Mouse (Mus musculus): ENCODE measurements around the gene Pxylp1. TPM values are rescaled to one million over a fixed set of nuclear protein-coding genes. Genes with fewer than 3 reads are reported as not detected.

Gene Pxylp1
- polyA plus RNA-seq, 1 experiment, result 40.1 TPM

GRCm38 (mm10) chr9:96889345-96890021 lies 3.0 kb downstream of the Pxylp1 start:
- DNase-seq (ENCODE audit: low read depth), result peak; percentile 92
- TF ChIP-seq POLR2A (IDR thresholded peaks at IDR 0.05; ENCODE audit: borderline replicate concordance, extremely low read depth, insufficient read depth, insufficient read length, poor library complexity, severe bottlenecking), result peak; percentile 82; the same call in 1 of the 2 replicates
- peak; percentile 82 for TF ChIP-seq CTCF (IDR thresholded peaks at IDR 0.05; ENCODE audit: borderline replicate concordance, extremely low read depth, insufficient read depth, insufficient read length)

GRCm38 (mm10) chr9:96888742-96889344 lies 3.6 kb downstream of the Pxylp1 start:
- TF ChIP-seq POLR2A (IDR thresholded peaks at IDR 0.05; ENCODE audit: borderline replicate concordance, extremely low read depth, insufficient read depth, insufficient read length, poor library complexity, severe bottlenecking), result no peak
- no peak for TF ChIP-seq CTCF (IDR thresholded peaks at IDR 0.05; ENCODE audit: borderline replicate concordance, extremely low read depth, insufficient read depth, insufficient read length)
- peak; percentile 61 for DNase-seq (ENCODE audit: low read depth)

- DNase-seq (ENCODE audit: low read depth), result peak; percentile 82
- no peak for TF ChIP-seq CTCF (IDR thresholded peaks at IDR 0.05; ENCODE audit: borderline replicate concordance, extremely low read depth, insufficient read depth, insufficient read length)
Observed at GRCm38 (mm10) chr9:96887954-96888353, 4.5 kb downstream of the Pxylp1 start.

GRCm38 (mm10) chr9:96887492-96887891 lies 5.0 kb downstream of the Pxylp1 start:
- DNase-seq (ENCODE audit: low read depth), result no peak
- TF ChIP-seq POLR2A (IDR thresholded peaks at IDR 0.05; ENCODE audit: borderline replicate concordance, extremely low read depth, insufficient read depth, insufficient read length, poor library complexity, severe bottlenecking) (no peak), CTCF (IDR thresholded peaks at IDR 0.05; ENCODE audit: borderline replicate concordance, extremely low read depth, insufficient read depth, insufficient read length) (no peak)

- no peak for DNase-seq (ENCODE audit: low read depth)
- no peak for TF ChIP-seq POLR2A (IDR thresholded peaks at IDR 0.05; ENCODE audit: borderline replicate concordance, extremely low read depth, insufficient read depth, insufficient read length, poor library complexity, severe bottlenecking)
- TF ChIP-seq CTCF (IDR thresholded peaks at IDR 0.05; ENCODE audit: borderline replicate concordance, extremely low read depth, insufficient read depth, insufficient read length), result peak; percentile 53
Observed at GRCm38 (mm10) chr9:96885781-96886180, 6.7 kb downstream of the Pxylp1 start.

- peak; percentile 88 for DNase-seq (ENCODE audit: low read depth)
Observed at GRCm38 (mm10) chr9:96882496-96883265, 9.8 kb downstream of the Pxylp1 start.

GRCm38 (mm10) chr9:96881901-96882300 lies 10.6 kb downstream of the Pxylp1 start:
- no peak for DNase-seq (ENCODE audit: low read depth)
- TF ChIP-seq POLR2A (IDR thresholded peaks at IDR 0.05; ENCODE audit: borderline replicate concordance, extremely low read depth, insufficient read depth, insufficient read length, poor library complexity, severe bottlenecking) (no peak), CTCF (IDR thresholded peaks at IDR 0.05; ENCODE audit: borderline replicate concordance, extremely low read depth, insufficient read depth, insufficient read length) (no peak)

More at GRCm38 (mm10) chr9:96882496-96883265, 9.8 kb downstream of the Pxylp1 start:
- TF ChIP-seq POLR2A (IDR thresholded peaks at IDR 0.05; ENCODE audit: borderline replicate concordance, extremely low read depth, insufficient read depth, insufficient read length, poor library complexity, severe bottlenecking), result no peak
- no peak for TF ChIP-seq CTCF (IDR thresholded peaks at IDR 0.05; ENCODE audit: borderline replicate concordance, extremely low read depth, insufficient read depth, insufficient read length)

- DNase-seq (ENCODE audit: low read depth), result no peak
- TF ChIP-seq CTCF (IDR thresholded peaks at IDR 0.05; ENCODE audit: borderline replicate concordance, extremely low read depth, insufficient read depth, insufficient read length) (no peak), POLR2A (IDR thresholded peaks at IDR 0.05; ENCODE audit: borderline replicate concordance, extremely low read depth, insufficient read depth, insufficient read length, poor library complexity, severe bottlenecking) (no peak)
Observed at GRCm38 (mm10) chr9:96879024-96879423, 13.4 kb downstream of the Pxylp1 start.

- no peak for TF ChIP-seq CTCF (IDR thresholded peaks at IDR 0.05; ENCODE audit: borderline replicate concordance, extremely low read depth, insufficient read depth, insufficient read length)
- DNase-seq (ENCODE audit: low read depth), result peak; percentile 40
Observed at GRCm38 (mm10) chr9:96878464-96878863, 14.0 kb downstream of the Pxylp1 start.

GRCm38 (mm10) chr9:96875704-96876103 lies 16.8 kb downstream of the Pxylp1 start:
- DNase-seq (ENCODE audit: low read depth), result no peak
- TF ChIP-seq POLR2A (IDR thresholded peaks at IDR 0.05; ENCODE audit: borderline replicate concordance, extremely low read depth, insufficient read depth, insufficient read length, poor library complexity, severe bottlenecking) (no peak), CTCF (IDR thresholded peaks at IDR 0.05; ENCODE audit: borderline replicate concordance, extremely low read depth, insufficient read depth, insufficient read length) (no peak)

- DNase-seq (ENCODE audit: low read depth), result peak; percentile 47
- TF ChIP-seq POLR2A (IDR thresholded peaks at IDR 0.05; ENCODE audit: borderline replicate concordance, extremely low read depth, insufficient read depth, insufficient read length, poor library complexity, severe bottlenecking), result no peak
- TF ChIP-seq CTCF (IDR thresholded peaks at IDR 0.05; ENCODE audit: borderline replicate concordance, extremely low read depth, insufficient read depth, insufficient read length), result peak; percentile 28; the same call in 1 of the 2 replicates
Observed at GRCm38 (mm10) chr9:96873082-96873481, 19.4 kb downstream of the Pxylp1 start.

All from brain, embryonic 14.5 days (tissue).